Mouse (Mus musculus): ENCODE measurements around the gene Sgo2a. TPM values are rescaled to one million over a fixed set of nuclear protein-coding genes. Genes with fewer than 3 reads are reported as not detected.
"Not testable (repeated sequence)": the region's sequence is repeated elsewhere in the genome, so short reads cannot be mapped to it uniquely, and the experiment has no call there.

Gene Sgo2a
- total RNA-seq, 2 experiments from 2014 or later, result 0.44 to 0.64 TPM

DNA sequence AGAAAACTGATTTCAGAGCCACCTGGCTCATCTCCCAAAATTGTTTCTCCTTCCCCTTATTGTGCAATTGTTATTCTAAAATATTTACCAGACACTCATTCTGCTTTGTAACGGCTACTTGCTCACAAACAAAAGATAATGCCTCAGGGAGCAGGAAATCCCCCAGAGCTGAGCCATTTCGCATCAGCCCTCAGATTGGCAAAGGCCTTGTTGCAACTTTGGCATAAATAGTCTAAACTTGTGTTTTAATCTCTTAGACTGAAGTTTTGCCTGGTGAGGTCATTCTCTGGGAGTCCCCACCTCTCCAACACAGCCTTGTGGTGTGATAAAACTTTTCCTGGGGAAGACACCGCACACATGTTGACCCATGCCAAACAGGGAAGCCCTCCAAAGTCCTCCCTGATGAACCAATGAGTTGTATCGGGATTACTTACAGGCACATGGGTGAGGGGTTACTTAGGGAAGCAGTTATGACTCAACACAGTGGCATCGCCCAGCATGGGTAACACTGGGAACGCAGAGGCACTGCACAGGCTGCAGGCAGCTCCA is 6.6 kb upstream of the Sgo2a start:
- no peak for TF ChIP-seq CTCF (conservative IDR thresholded peaks at IDR 0.05)
- H3K27ac ChIP-seq, result no peak overlapping the region
- DNase-seq (ENCODE audit: low spot score in 2 of 2), result no peak
- no peak overlapping the region for H3K4me3 ChIP-seq

DNA sequence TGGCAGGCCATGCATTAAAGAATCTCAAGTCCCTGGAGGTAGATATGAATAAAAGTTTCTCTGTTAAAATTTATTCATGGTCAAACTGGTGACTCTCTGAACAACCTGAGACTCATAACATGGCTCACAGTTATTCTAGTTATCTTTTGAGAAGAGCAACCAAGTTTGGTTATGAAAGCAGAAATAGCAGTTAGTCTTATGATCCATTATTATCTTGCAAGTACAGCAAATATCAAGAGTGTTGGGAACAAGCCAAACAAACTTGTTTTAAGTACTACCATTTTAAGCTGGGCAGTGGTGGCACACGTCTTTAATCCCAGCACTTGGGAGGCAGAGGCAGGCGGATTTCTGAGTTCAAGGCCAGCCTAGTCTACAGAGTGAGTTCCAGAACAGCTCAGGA is 4.5 kb upstream of the Sgo2a start:
- no peak for DNase-seq (ENCODE audit: low spot score in 2 of 2)
- no peak for TF ChIP-seq CTCF (conservative IDR thresholded peaks at IDR 0.05)
- H3K27ac ChIP-seq, result no peak overlapping the region
- H3K4me3 ChIP-seq, result no peak overlapping the region

DNA sequence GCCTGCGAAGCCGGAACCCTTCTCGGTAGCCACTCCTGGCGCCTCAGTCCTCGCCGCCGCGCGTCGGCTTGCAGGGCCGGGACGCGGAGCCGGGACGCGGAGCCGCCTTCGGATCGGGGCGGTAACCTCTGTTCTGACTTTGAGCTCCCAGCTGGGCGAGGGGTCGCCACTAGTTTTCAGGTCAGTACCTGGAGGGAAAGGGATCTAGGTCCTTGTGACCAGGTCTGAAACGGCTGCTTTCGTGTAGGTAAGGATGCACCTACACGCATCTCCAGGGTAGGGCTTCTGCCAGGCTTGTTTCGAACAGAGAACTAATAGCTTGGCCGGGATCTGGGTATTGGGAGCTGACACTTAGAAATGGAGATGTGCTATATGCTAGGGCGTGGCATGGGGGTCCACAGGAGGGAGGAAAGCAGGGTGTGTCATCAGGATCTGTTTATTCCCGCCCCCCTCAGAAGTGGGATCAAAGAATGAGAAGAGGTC is 403 bp downstream of the Sgo2a start:
- no peak for TF ChIP-seq CTCF (conservative IDR thresholded peaks at IDR 0.05)
- DNase-seq (ENCODE audit: low spot score in 2 of 2), result no peak
- H3K4me3 ChIP-seq, result peak overlapping the region; percentile 89
- no peak overlapping the region for H3K27ac ChIP-seq

DNA sequence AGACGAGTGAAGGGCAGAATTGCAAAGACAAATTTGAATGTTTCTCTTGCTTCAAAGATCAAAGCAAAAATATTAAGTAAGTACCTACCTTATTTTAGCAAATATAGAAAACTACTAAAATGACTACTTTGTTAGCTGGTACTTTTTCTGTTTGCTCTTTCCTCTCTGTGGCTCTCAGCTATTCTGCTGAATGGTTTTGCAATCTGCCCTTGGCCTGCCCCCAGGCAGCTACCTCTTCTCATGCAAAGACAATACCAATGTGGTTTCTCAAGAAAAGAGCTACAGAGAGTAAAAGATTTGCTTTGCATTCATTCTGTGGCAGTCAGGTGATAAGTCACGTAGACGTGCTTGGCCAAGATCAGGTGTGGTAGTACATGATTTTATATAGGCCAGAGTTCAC is 2.4 kb downstream of the Sgo2a start:
- no peak for TF ChIP-seq CTCF (conservative IDR thresholded peaks at IDR 0.05)
- DNase-seq (ENCODE audit: low spot score in 2 of 2), result no peak

DNA sequence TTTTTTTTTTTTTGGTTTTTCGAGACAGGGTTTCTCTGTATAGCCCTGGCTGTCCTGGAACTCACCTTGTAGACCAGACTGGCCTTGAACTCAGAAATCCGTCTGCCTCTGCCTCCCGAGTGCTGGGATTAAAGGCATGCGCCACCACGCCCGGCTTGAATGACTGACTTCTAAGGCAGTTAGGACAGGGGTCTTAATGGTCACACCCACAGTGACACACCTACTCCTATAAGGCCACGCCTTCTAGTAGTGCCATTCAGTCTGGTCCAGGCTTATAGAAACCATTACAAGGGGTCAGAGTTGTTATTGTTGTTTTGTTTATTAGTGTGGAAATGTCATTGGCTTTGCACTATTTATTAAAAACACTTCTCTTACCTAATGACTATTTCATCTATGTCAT is 10.6 kb downstream of the Sgo2a start:
- H3K27ac ChIP-seq; H3K4me3 ChIP-seq; DNase-seq (ENCODE audit: low spot score in 2 of 2): not testable (repeated sequence)

More for the DNA sequence above, 2.4 kb downstream of the Sgo2a start:
- no peak overlapping the region for H3K4me3 ChIP-seq
- no peak overlapping the region for H3K27ac ChIP-seq

DNA sequence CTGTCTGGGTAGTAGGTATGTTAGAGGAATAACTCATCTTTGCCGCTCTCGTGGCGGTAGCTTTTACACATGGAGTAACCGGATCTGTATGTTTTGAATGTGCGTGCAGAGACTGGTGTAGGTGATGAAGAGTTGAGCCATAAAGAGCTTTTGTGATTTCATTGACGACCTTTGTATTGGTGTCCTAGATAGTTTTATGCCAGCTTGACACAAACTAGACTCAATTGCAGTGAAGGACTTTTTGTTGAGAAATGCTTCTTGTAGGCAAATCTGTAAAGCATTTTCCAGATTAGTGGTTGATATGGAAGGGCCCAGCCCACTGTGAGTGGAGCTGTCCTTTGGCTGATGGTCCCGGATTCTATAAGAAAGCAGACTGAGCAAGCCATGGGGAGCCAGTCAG is 23.1 kb downstream of the Sgo2a start, which contains the start of gene Kctd18:
Kctd18 (minus strand) TSS at position 101 of the 400 bp plus-strand sequence.
- Histone ChIP-seq H3K27ac (no peak within 1 kb of the TSS), H3K4me3 (no peak within 1 kb of the TSS)
- no peak for DNase-seq (ENCODE audit: low spot score in 2 of 2)
- TF ChIP-seq CTCF (conservative IDR thresholded peaks at IDR 0.05), result no peak

DNA sequence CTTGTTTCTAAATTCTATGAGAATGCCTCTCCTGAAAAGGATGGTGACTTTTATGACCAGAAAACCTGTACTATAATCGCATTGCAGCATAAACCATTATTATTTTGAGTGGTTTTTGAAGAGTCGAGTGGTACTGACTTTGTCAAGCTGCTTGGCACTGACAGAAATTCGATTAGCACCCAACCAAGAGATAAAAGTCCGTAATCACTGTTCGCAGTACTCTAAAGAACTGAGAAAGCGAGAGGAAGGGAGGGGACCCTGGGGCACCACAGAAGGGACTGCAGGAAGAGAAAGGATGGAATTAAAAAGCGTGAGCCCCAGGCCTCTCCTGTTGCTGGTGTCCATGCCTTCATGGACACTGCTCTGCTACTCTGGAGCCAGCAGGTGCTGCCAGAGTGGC is 31.9 kb downstream of the Sgo2a start:
- no peak for DNase-seq (ENCODE audit: low spot score in 2 of 2)
- H3K27ac ChIP-seq, result no peak overlapping the region
- no peak for TF ChIP-seq CTCF (conservative IDR thresholded peaks at IDR 0.05)
- no peak overlapping the region for H3K4me3 ChIP-seq

DNA sequence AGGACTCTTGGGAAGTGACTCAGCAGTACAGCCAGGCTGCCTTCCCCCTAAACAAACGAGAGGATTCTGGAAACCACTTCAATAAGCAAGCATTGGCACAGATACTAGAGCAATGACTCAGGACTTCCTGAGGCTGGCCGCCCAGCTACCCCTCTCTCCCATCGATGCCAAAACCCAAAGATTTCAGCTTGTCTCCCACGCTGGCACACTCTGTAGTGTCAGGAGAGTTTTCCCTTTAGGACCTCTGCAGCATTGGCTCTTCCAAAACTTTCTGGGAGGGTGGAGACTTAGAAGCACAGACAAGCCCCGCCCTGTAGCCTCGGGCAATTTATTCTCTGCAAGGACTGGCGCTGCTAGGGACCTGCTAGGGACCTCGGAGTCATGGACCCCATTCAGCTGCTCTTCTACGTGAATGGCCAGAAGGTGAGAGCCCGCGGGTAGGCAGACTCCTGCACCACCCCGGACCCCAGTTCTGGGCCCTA is 33.9 kb downstream of the Sgo2a start, which contains the start of gene Aox1:
Aox1 (plus strand) TSS at position 296 of the 482 bp plus-strand sequence.
- peak within 1 kb of the TSS; percentile 50 for H3K4me3 ChIP-seq
- DNase-seq (ENCODE audit: low spot score in 2 of 2), result peak; percentile 12 to 29
- H3K27ac ChIP-seq, result peak within 1 kb of the TSS; percentile 87
- no peak for TF ChIP-seq CTCF (conservative IDR thresholded peaks at IDR 0.05)

DNA sequence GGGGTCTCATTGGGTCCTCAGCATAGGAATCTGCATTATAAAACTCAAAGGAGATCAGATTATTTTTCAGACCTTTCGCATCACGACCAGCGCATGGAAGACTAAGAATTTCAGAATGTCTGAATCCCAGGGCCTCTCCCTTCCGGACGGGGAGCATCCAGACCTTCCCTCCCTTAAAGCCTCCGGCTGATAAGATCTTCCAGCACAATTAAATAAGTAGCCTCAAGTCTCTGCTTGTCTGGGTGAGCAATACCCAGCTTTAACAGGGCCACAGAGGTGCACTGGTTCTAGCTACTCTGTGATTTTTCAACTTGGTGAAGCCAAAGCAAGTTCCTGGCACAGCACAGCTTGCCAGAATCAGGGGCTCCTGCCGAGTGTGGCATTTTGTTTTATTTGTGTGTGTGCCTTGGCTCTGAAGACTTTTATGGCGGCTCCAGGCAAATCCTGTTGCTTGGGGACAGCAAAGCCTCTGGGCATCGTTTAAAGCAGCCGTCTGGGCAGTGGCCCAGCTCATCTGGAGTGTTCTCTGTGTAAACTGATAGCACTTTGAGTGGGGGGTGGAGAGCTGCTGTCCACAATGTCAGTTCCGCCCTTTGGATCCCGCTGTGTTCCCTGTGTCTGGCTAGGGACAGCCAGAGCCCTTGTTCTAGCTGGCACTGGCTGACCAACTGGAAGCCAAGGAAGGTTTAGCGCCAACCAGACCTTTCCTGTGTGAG is 34.5 kb downstream of the Sgo2a start:
- Histone ChIP-seq H3K4me3 (peak overlapping the region; percentile 50), H3K27ac (peak overlapping the region; percentile 87)
- no peak for TF ChIP-seq CTCF (conservative IDR thresholded peaks at IDR 0.05)
- DNase-seq (ENCODE audit: low spot score in 2 of 2), result peak; percentile 21 to 36

DNA sequence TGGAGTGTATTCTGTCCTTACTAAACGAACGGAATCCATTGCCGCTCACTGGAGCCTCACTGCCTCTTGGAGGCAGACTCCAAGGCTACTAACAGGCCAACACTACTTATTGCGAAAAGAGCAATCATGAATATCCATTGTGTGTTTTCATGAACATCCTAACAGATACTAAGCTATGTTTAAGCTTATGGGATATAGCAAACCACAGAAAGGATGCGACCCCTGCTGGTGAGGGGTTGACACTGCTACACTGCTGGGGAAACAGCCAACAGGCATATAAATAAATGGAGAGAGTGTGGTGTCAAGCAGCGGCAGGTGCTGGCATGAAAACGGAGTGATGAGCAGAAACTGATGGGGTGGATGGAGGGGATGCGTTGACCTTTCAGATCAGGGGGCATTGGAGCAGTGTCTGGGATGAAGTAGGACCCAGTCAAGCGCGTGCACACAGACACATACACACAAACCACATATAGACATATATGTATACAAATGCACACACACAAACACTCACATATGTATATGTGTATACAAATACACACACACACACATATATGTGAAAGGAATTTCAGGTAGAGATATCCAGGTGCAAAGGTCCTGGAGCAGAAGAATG is 35.5 kb downstream of the Sgo2a start:
- peak in 1 of 2 experiments; percentile 46 for DNase-seq (ENCODE audit: low spot score in 2 of 2)

DNA sequence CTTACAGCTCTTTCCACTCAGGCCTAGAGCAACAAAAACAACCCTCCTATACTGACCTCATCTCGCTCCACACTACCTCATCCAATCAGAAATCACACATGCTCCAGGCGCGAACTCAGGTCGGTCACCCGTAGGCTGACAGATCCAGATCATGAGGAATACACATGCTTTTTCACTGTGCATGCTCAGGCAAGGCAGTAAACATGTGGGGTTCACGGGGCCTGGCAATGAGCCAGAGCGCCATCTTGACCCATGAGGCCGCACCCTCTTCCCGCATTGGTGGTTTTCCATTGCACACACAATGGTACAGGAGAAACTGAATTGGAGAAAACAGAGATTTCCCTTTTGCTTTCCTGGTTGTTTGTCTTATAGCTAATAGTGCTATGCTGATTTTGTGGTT is 41.5 kb downstream of the Sgo2a start:
- H3K4me3 ChIP-seq; H3K27ac ChIP-seq; DNase-seq (ENCODE audit: low spot score in 2 of 2): not testable (repeated sequence)

More for the DNA sequence above, 35.5 kb downstream of the Sgo2a start:
- peak; percentile 83 for TF ChIP-seq CTCF (conservative IDR thresholded peaks at IDR 0.05)
- Histone ChIP-seq H3K4me3 (peak overlapping the region; percentile 31; the same call in 1 of the 2 replicates), H3K27ac (peak overlapping the region; percentile 87)

DNA sequence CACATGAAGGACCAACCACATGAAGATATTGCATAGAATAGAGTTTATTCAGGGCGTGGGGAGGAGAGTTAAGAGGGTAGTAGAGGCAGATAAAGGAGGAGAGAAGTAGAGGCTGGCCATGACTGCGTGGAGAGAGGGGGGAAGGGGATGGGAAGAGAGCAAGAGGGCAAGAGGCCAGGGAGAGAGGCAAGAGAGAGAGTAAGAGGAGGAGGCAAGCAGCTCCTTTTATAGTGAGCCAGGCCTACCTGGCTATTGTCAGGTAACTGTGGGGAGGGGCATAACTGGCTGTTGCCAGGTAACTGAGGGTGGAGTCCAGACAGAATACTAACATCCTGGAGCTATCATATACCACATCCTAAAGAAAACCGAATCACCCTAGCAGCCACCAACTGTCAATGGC is 49.3 kb downstream of the Sgo2a start:
- no peak overlapping the region for H3K4me3 ChIP-seq
- TF ChIP-seq CTCF (conservative IDR thresholded peaks at IDR 0.05), result no peak
- no peak overlapping the region for H3K27ac ChIP-seq
- DNase-seq (ENCODE audit: low spot score in 2 of 2), result no peak

DNA sequence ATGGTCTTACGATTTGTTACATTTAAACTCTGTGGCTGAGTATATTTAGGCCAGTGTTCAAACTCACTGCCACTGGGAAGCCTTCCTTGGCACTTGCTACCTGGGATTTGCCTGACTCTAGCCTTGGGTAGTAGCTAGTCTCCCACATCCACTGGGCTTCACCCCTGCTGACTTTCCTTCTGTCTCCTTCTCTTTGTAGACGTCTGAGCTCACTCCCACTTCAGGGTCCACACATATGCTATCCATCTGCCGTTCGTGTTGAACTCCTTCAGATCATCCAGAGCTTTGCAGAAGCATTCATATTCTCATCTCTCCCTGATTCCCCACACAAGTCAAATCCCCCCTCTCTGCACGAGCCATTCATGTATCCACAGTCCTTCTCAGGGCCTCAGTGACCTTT is 49.8 kb downstream of the Sgo2a start:
- DNase-seq (ENCODE audit: low spot score in 2 of 2), result peak in 1 of 2 experiments; percentile 37
- no peak for TF ChIP-seq CTCF (conservative IDR thresholded peaks at IDR 0.05)
- H3K27ac ChIP-seq, result no peak overlapping the region
- H3K4me3 ChIP-seq, result no peak overlapping the region
